Mouse (Mus musculus) gastrocnemius, postnatal 14 days (tissue): ENCODE data around the gene Rgs6. TPM values are rescaled to one million over a fixed set of nuclear protein-coding genes. Genes with fewer than 3 reads are reported as not detected.

Experiments
- DNase-seq: peaks from one replicate; pipeline ENCODE4 v3.0.0; 2021; ENCODE audit warnings: mixed read lengths
- intact Hi-C: fragments of 180-260 bp; cut with DNase I; formaldehyde crosslinking; loops from one replicate; pipeline ENCODE4 v1.15.1; 2025; ENCODE audit warnings: low total_unique reads
- total RNA-seq, 2 experiments: library from RNA; stranded (reverse); gene quantifications; 2 replicates each; pipeline ENCODE4 v1.2.3; 2021

Gene Rgs6
- total RNA-seq, 2 experiments from 2014 or later, result 1.6 to 2.6 TPM

DNA sequence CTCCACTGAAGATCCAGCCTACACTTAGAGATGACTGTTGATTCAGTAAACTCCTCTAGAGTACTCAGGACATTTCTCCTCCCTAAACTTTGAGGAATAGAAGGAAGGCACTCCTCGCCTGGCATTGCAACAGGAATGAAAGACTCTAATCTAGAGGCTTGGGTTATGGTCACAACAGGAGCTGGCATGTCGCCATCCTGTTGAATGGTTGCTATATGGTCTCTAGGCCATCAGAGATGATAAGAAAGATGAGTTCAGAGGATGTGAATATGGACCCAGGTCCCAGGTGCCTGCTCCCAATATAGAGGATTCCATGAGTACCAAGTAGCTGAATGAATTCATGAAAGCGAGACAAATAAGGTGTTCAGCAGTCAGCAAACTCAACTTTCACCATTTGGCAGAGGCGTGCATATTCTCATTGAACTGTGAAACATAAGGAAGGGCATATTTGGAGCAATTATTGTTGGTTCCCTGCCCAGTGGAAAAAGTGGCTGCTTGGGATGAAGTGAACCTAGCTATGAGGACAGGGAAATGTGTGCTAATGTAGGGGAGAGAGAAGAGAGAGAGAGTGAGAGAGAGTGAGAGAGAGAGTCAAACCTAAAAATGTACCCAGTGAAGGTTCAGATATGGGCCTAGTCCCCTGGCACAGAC, 334.9 kb downstream of the Rgs6 start:
- intact Hi-C loops, result no loop called here
- no peak for DNase-seq

DNA sequence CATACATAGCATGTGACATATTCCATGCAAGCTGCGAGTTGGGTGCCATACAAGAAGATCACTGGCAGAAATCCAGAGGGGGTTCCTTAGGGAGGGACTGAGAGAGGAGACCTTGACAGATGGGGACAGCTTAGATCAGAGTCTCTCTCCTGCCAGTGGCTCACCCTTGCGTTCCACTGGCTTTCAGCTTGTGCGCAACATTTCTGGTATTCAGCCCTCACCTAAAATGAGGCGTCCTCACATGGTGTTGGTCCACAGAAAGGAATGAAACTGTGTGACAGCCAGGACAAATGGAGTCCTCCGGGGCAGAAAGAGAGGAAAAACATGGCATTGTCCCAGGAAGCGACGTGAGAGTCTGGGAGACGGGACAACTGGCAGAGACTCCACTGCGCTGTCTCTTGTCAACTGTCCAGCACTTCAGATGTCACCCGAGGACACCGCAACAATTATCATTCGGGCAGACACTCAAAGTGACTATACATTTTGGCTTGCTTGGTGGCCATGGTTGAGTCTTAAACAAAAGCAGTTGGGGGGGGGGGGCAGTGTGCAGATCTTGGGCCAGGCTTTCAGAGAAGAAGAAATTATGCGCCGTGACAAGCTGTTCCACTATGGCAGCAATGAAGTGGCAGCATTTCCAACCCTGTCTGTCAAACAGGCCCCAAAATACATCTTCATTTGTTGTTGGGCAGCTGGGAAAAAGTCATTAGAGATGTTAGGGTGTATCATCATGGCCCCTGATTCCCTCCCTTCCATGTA, 344.8 kb downstream of the Rgs6 start:
- DNase-seq, result peak; percentile 56
- intact Hi-C loops, result no loop called here

DNA sequence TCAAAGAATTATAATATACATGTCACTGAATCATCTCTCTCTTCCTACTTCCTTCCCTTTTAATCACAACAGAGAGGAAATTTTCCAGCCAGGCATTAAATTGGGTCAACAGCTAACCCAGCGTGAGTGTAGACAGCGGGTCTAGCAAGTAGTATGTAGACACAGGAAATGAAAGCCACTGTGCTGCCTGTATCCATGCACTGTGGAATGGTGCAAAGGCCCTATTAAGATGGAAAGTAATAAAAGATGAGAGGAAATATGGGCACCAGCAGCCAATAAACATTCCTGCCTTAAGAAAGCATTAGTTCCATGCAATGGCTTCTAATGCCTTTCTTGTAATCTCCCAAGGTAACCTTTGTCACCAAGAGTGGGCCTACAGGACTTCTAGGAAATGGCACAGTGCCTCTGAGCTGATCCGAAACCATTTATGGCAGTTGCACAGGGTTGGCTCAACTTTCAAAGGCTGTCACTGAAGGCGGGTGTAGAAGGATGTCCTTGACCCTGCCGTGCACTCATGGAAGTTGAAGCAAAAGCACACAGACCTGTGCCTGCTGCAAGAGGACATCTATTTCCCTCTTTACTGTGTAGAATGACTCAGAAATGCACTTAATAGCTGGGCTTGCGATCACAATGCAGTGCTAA, 347.1 kb downstream of the Rgs6 start:
- DNase-seq, result no peak
- intact Hi-C loops, result no loop called here

DNA sequence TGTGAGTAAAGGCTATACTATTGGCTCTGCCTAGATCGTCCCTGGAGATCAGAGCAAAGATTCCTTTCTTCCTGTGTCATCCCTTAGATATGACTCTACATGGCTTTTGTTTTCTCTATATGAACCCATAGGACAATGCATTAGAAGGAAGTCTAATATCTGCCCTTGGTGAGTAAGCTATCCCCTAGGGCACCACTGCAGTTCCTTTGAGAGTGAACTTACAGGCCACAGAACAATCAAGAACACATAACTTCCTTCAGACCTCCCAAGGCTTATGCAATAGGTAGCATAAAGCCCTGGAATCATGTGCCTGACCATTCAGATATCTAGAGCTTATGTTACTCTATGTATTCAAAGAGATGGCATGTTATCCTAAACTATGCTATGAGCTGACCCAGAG, 347.7 kb downstream of the Rgs6 start:
- DNase-seq, result no peak
- intact Hi-C loops, result no loop called here

DNA sequence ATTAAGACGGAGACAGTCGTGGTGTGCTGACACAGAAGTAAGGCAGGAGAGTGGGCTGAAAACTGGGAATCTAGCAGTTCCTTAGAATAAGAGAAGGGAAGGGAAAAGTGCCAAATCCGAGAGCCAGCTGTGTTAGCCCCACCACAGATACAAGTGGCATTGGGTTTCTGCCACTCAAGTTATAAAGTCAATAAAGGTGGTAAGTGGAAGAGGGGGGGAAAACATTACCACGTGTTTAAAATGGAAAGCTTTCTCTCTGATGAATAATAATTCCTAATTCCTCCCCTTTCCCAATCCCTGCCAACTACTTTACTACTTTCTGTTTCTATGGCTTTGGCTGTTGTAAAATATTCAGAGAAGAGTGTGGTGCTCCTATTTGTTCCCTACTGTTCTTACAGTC, 352.4 kb downstream of the Rgs6 start:
- DNase-seq, result no peak
- intact Hi-C loops, result loop anchor here (5.0 kb wide), 1 partner anchor 238 kb away; no protein-coding TSS in a partner anchor

DNA sequence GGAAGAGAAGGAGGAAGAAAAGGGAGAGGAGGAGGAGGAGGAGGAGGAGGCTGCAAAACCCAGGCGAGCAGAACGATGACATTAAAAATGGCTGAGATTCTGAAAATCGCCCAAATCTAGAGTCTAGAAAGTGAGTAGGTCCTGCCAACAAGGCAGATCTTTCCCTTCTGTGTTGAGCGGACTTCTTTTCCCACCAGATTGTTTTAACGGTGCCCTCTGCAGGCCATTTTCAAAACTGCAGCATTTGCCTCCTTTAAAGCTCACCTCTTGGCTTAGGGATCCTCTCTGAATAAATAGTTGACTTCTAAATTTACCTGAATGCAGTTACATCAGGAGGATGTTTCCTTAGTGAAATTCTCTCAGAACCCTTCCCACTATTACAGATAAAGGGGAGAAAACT, 358.4 kb downstream of the Rgs6 start:
- intact Hi-C loops, result no loop called here
- DNase-seq, result peak; percentile 69

DNA sequence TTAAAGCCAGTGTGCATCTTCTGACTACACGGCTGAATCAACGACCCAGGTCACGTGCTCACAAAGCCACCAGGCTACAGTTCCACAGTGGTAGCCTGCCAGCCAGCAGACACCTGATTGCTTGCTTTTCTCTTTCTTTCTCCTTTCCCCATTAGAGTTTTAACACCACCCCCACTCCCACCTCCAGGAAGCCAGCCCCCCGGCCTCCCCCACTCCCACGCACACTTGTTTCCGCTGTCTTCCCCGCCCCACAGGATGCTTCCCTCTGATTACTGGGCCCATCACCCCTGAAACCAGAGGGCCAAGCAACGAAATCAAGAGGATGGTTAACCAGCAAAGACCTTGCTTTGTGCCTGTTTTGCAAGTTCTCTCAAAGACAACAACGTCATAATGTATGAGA, 373.0 kb downstream of the Rgs6 start:
- DNase-seq, result no peak
- intact Hi-C loops, result no loop called here

DNA sequence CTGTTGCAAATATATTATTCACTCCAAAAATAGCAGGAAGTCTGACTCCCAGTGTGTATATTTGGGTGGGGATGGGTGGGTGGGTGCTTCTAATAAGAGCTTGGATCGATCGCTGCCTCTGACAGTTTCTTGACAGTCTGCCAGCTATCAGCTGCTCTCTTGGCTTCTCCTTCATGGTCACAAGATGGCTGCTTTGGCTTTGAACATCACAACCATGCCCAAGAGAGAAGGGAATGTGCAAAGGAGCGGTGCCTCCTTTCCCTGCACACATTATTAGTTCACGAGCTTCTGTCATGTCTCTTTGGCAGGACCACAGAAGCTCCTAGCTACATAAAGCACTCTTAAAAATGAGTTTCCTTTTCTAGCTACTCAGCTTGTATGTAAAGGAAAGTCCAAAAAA, 373.8 kb downstream of the Rgs6 start:
- DNase-seq, result no peak
- intact Hi-C loops, result no loop called here

DNA sequence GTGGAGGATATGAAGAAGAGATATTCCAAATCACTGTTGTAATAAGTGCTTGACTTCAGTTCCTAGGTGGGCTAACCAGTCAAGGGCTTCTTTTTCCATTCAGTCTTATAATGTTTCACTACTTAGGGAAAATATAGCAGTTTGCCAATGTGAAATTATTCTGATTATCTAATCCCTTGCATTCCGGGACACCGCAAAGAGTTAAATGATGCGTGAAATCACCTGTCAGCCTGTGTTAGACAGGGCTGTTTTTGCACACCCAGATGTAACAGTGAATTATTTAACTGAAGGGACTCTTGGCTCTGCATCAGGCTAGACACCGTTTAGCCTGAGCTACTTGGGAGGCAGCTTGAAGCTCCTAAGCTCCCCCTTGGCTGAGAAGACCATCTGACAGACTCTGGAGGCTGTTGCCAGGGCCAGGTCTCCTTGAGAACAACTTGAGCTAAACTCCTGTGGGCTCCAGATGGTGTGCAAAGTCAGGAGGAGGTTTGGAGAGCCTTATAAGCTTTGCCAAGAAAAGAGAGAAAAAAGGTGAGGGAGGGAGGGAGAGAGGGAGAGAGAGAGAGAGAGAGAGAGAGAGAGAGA, 382.5 kb downstream of the Rgs6 start:
- intact Hi-C loops, result no loop called here
- no peak for DNase-seq

DNA sequence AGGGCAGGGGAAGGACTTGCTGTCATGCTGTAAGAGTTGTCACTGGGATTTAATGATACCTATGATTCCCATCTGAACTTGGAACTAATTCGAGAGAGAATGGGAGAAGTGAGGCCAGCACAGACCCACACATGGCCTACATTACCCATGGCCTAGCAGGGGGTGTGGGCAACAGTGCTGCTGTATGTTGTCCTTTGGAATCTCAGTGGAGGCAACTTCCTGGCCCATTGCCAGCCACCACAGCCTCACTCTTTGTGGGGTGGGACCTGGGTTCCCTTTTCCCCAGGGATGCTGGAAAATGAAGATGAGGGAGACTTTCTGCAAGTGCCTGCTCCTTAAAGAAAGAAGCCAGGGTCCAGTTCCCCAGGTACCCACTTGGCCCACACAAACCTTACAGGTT, 383.1 kb downstream of the Rgs6 start:
- no peak for DNase-seq
- intact Hi-C loops, result no loop called here

DNA sequence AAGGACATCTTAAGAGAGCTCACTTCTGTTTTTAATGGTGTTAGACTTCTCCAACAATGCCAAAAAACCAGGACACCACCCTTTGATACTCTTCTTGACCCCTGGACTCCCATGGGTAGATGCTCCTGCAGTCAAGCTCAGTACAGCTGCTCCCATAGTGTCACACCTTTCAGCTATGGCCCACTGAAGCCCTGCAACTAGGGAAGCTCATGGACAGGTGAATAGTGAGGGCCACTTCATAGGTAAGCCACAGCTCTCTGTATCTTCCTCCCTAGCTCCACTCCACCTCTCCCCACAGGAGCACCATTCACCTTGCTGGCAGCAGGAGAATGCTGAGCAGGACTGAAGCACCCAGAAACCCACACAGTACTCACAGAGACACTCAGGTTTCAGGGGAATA, 384.6 kb downstream of the Rgs6 start:
- no peak for DNase-seq
- intact Hi-C loops, result no loop called here

DNA sequence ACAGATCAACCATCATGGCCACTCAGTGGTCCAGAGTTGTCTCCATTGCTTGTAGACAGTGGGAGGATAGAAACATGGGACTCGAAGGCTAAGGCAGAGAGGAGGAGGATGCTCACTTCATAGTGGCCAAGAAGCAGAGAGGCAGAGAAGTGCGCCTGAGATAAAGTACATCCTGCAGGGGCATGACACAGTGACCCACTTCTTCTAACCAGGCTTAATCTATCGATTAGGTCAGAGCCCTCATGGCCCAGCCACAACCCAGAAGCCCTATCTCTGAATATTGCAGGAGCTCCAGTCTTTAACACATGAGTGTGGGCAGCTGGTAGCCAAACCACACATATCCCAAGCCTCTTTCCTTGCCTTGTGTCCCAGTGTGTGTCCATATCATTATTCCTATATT, 385.7 kb downstream of the Rgs6 start:
- intact Hi-C loops, result no loop called here
- no peak for DNase-seq

DNA sequence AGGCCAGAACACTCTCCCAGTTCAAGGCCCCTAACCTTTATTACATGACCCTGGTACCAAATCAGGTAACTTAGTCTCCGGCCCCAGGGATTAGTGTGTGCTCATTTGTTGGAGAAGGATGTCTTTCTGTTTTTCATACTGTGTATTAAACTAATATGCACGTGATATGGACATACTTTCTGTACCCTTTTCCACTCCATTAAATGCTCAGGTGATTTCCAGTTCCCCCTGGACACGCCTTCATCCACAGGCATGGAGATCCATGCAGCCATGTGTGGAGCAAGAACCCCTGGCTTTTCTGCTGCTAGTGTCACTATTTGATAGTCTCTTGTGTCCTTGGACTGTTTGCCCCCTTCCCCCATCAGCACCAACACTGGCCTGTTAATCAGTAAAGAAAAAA, 390.2 kb downstream of the Rgs6 start:
- intact Hi-C loops, result no loop called here

DNA sequence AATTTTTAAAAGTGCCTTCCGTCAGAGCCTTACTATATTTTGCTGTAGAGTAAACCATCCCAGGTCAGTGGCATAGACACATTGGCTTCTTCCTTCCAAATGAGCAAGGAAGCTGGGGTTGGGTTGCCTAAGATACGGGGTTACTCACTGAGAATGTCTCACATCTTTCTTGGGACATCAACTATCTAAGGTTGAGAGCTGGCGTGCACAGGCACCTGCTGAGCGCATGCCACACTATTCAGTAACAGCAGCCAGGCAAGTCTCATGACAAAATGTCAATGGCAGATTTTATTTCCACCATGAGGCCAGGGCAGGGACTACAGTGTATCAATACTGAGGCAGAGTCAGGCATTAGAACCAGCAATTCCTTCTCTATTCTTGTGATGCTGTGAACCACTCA, 394.6 kb downstream of the Rgs6 start:
- intact Hi-C loops, result no loop called here
- DNase-seq, result no peak

More for the DNA sequence above, 390.2 kb downstream of the Rgs6 start:
- DNase-seq, result no peak

DNA sequence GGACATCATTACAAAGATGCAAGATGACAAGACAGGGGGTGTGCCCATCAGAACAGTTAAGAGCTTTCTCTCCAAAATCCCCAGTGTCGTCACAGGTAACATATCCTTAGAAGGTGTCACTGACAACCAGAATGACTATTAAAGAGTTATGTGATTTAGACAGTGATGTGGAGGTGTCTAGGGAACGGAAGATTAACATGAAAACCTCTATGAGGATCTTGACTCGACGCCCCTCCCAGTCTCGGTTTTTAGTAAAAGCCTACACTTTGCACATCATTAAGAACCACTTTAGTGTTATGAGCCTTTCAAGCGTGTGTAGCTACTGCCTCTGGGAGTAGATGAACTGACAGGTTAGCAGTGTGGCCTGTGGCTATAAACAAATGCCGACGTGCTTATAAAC, 397.2 kb downstream of the Rgs6 start:
- intact Hi-C loops, result no loop called here
- DNase-seq, result no peak

DNA sequence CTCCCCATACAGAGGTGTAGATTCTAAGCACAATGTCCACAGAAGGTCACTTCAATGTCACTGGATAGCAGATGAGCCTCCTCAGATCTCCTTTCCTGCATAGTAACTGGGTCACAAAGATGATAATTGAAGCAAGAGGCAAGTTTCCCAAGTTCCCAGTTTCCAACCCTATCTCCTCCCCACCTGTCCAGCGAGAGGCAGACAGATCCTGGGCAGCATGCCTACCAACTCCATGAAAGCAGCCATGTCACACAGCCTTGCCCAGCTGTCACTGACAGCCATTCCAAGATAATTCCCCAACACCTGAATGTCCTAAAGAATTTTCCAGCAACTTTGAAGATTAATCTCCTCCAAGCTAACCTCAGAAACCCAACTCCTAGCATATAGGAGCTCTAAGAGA, 399.6 kb downstream of the Rgs6 start:
- DNase-seq, result no peak
- intact Hi-C loops, result no loop called here

DNA sequence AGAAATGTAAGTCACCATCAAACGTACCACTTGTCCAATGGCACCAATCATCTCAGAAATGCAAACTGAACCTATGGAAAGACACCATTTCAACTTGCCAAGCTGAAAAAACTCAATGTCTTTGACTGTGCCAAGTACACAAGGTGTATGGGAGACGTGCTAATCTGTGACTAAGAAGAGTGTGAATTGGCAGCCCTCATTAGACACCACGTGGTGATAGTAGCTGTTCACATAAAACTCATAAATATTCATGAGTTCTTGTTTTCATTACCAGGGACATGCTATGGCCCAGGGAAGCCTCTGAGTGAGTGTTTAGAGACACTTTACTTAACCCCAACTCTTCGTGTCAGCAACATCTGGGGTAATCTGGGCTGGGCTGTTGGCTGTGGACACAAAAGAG, 405.8 kb downstream of the Rgs6 start:
- DNase-seq, result no peak
- intact Hi-C loops, result no loop called here

DNA sequence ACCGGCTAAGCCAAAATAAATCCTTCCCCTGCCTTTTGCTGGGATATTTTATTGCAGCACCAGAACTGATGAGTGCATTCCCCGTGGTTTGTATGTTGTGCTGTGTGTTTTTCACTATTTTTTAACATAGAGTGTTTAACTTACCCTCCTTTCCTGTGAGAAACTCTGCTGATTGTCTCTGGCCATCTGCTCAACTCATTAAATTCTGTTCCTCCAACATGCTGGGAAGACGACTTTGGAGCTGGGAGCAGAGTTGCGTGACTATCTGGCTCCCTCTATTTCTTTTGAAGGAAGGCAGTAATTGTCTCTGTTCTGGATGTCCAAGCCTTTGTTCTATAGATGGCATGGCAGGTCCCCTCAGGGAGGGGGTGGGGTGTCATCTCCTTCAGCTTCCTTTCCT, 408.7 kb downstream of the Rgs6 start:
- no peak for DNase-seq
- intact Hi-C loops, result no loop called here

DNA sequence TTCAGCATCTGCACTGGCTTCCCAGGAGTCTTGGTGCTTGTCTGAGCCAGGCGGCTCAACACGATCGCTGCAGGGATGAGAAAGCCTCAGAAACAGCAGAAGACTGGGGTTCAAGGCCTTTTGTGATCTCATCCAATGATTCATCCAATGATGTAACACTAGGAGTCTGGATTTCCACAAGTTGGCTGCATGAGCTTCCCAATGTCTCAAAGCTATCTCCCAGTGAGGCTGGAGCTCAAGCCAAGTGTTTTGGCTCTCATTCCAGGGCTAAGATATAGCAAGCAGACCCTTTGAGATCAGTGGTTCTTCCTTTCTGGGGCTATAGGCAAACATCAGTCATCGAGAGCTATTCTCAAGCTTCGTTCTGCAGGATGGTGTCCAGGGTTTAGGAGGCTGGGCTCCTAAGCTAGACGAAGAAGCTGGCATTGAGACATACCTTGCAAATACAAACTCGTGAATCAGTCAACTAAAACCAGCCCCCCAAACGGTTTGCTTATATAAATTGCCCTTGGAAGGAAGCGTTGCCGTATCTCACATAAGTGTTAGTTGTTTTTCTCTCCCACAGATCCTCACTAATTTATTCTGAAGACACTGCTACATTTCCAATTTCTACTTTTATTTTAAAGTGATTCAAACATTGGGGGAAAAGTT, 410.7 kb downstream of the Rgs6 start:
- no peak for DNase-seq
- intact Hi-C loops, result no loop called here

DNA sequence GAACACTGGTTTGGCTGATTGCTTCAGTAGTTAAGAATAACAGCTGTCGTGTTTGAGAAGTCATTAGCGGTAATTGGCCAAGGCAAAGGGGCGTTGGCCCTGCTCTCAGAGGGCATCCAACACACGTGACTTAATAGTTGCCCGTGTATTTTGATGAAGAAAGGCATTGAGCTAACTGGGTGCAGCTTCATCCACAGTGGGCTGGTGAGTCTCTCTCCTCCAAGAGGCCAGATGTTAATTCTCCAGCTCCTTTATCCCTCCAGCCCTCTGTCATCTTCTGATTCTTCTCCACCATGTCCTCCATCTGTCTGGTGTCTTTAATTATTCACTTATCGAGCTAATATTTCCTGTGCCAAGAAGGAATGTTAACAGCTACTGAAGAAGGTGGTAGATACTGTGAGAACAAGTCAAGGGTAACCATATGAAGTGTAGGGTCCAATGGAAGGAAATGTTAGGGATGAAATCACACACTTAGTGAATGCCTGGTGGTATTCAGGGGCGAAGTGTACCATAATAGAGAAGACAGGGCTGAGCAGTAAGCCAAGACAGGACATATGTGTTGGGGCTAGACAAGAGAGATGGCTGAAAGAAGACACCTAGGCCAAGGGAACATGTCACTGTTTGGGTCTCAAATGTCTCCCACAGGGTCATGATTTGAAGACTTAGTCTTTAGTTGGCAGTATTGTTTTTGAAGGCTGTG, 411.4 kb downstream of the Rgs6 start:
- no peak for DNase-seq
- intact Hi-C loops, result no loop called here
